Mouse (Mus musculus): Measurements from ENCODE around the gene C3ar1.

- TF ChIP-seq POLR2A (IDR thresholded peaks at IDR 0.05; ENCODE audit: borderline replicate concordance, low read depth, low read length) = no peak
- no peak for TF ChIP-seq CTCF (IDR thresholded peaks at IDR 0.05; ENCODE audit: low read depth, low read length)
Observed at GRCm38 (mm10) chr6:122855955-122856354, at the start of gene C3ar1.

Measured in bone marrow macrophage, adult 2 months (primary cell).